Mouse (Mus musculus) urinary bladder, postnatal 4 days (tissue): ENCODE results near the gene Kif14.
"Not testable (repeated sequence)": the region's sequence is repeated elsewhere in the genome, so short reads cannot be mapped to it uniquely, and the experiment has no call there.

Experiments used
- DNase-seq, 2 experiments: peaks; one replicate each; pipeline ENCODE4 v3.0.0; 2021 to 2022; ENCODE audit warnings: low spot score in 2 of 2

Gene Kif14

GRCm38 (mm10) chr1:136555892-136556291, 89.7 kb downstream of the Kif14 start:
- peak in 1 of 2 experiments; percentile 40 for DNase-seq

- not testable (repeated sequence) for DNase-seq
These were observed 90.5 kb downstream of the Kif14 start for GRCm38 (mm10) chr1:136556643-136557042.

GRCm38 (mm10) chr1:136557436-136557835, 91.3 kb downstream of the Kif14 start:
- DNase-seq: no peak

- no peak for DNase-seq
These were observed 92.6 kb downstream of the Kif14 start for GRCm38 (mm10) chr1:136558762-136559161.

GRCm38 (mm10) chr1:136559284-136559683, 93.1 kb downstream of the Kif14 start:
- DNase-seq: no peak

GRCm38 (mm10) chr1:136559774-136560173, 93.6 kb downstream of the Kif14 start:
- DNase-seq: no peak

GRCm38 (mm10) chr1:136561823-136562222, 95.7 kb downstream of the Kif14 start:
- DNase-seq: no peak

GRCm38 (mm10) chr1:136563149-136563548, 97.0 kb downstream of the Kif14 start:
- no peak for DNase-seq

- DNase-seq: no peak
These were observed 98.8 kb downstream of the Kif14 start for GRCm38 (mm10) chr1:136564963-136565362.

- no peak for DNase-seq
These were observed 100.2 kb downstream of the Kif14 start for GRCm38 (mm10) chr1:136566386-136566785.

GRCm38 (mm10) chr1:136567641-136568040, 101.5 kb downstream of the Kif14 start:
- DNase-seq: no peak

- DNase-seq: no peak
These were observed 102.6 kb downstream of the Kif14 start for GRCm38 (mm10) chr1:136568738-136569194.

- DNase-seq: no peak
These were observed 103.1 kb downstream of the Kif14 start for GRCm38 (mm10) chr1:136569206-136569605.

GRCm38 (mm10) chr1:136569626-136570297, 103.6 kb downstream of the Kif14 start:
- no peak for DNase-seq

- DNase-seq: no peak
These were observed 104.1 kb downstream of the Kif14 start for GRCm38 (mm10) chr1:136570298-136570653.

GRCm38 (mm10) chr1:136570976-136571375, 104.8 kb downstream of the Kif14 start:
- DNase-seq: no peak

- DNase-seq: no peak
These were observed 105.4 kb downstream of the Kif14 start for GRCm38 (mm10) chr1:136571530-136571929.

GRCm38 (mm10) chr1:136577890-136578663, 111.9 kb downstream of the Kif14 start:
- no peak for DNase-seq

- no peak for DNase-seq
These were observed 113.2 kb downstream of the Kif14 start for GRCm38 (mm10) chr1:136579360-136579759.

- DNase-seq: no peak
These were observed 114.1 kb downstream of the Kif14 start for GRCm38 (mm10) chr1:136580266-136580665.
